Mouse (Mus musculus): ENCODE results near the gene Fyco1. TPM values are rescaled to one million over a fixed set of nuclear protein-coding genes. Genes with fewer than 3 reads are reported as not detected.
"Not testable (repeated sequence)": the region's sequence is repeated elsewhere in the genome, so short reads cannot be mapped to it uniquely, and the experiment has no call there.

Fyco1 gene
- polyA plus RNA-seq, 1 experiment from 2014 or later, result 11.2 TPM

DNA sequence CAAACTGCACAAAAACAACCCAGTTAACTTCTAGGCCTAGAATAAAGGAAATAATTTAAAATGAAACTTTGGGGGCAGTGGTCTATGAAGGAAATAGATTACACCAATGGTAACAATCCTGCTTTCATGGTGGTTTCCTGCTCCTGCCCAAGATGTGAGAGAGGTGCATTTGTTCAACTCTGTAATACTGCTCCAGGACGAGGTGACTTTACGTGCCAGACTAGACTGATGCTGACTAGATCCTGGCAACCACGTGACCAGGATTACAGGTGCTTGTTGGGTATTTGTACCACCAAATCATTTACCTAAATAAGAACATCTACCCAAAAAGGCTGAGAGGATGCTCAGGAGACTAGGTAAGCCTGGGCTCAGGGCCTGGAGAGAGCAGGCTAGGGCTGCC is 39.9 kb downstream of the Fyco1 start:
- Histone ChIP-seq H3K4me3 (replicated peaks) (no peak overlapping the region), H3K27me3 (replicated peaks) (no peaks in the 10 kb centered on the region), H3K27ac (no peak overlapping the region), H3K36me3 (peaks cover 17% of the 10 kb centered on the region; the same call in 1 of the 2 replicates), H3K4me1 (replicated peaks) (no peaks in the 10 kb centered on the region), H3K4me2 (replicated peaks) (no peak overlapping the region), H3K9ac (no peak overlapping the region), H3K9me3 (no peaks in the 10 kb centered on the region)
- ATAC-seq, result no peak
- WGBS, result 91% methylated on average over 3 of the region's 3 CpGs

DNA sequence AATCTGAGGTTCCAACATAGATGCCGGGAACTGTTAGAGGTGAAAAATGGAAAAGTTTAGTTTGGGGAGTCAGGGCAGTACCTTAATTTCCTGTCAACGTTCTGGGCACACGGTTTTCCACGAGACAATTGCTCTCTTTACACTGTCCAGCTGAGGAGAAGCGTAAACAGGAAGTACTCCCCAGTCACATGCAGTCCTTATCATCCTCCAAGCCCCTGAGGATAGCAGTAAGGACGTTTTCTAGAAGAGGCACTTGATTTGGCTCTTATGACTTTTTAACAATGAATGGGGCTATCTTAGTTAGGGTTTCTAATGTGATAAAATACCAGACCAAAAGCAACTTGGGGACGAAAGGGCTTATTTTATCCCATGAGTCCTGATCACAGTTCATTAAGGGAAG is 43.1 kb downstream of the Fyco1 start:
- H3K4me1 ChIP-seq (replicated peaks), result no peaks in the 10 kb centered on the region
- no peaks in the 10 kb centered on the region for H3K27me3 ChIP-seq (replicated peaks)
- WGBS, result 45% methylated on average over 7 of the region's 7 CpGs
- H3K4me2 ChIP-seq (replicated peaks), result no peak overlapping the region
- H3K9ac ChIP-seq, result no peak overlapping the region
- H3K27ac ChIP-seq, result no peak overlapping the region
- H3K4me3 ChIP-seq (replicated peaks), result no peak overlapping the region
- H3K9me3 ChIP-seq, result no peaks in the 10 kb centered on the region
- ATAC-seq, result no peak
- peaks cover 8% of the 10 kb centered on the region; the same call in 1 of the 2 replicates for H3K36me3 ChIP-seq

DNA sequence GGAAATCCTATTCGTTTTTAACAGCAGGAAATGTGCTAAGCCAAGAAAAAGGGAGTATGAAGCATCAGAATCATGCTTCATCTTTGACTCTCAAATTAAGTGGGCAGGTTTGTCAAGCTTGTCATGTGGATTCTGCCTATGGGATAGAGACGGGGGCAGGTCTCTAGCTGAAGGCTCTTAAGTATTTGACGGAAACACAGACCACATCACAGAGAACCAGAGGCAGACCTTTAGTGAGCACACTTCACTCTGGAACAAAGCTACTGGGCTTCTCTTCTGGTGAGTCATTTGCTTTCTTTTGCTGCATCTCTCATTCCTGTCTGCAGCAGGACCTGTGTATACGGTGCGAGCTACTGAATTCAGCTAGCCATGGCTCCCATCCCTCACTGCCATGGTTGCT is 45.4 kb downstream of the Fyco1 start, which contains the start of gene Cxcr6:
TSS of gene Cxcr6 (plus strand) at position 209 of the 400 bp plus-strand sequence.
- Histone ChIP-seq H3K9me3 (no peaks in the 10 kb centered on the region), H3K4me2 (replicated peaks) (no peak within 1 kb of the TSS), H3K27me3 (replicated peaks) (no peaks in the 10 kb centered on the region), H3K4me1 (replicated peaks) (no peaks in the 10 kb centered on the region), H3K9ac (no peak within 1 kb of the TSS), H3K27ac (no peak within 1 kb of the TSS), H3K4me3 (replicated peaks) (no peak within 1 kb of the TSS), H3K36me3 (0 out of 2 replicates have a peak, but pooled peaks cover 7% of the 10 kb centered on the region)
- no peak for ATAC-seq
- WGBS, result 87% methylated on average over 5 of the region's 5 CpGs

DNA sequence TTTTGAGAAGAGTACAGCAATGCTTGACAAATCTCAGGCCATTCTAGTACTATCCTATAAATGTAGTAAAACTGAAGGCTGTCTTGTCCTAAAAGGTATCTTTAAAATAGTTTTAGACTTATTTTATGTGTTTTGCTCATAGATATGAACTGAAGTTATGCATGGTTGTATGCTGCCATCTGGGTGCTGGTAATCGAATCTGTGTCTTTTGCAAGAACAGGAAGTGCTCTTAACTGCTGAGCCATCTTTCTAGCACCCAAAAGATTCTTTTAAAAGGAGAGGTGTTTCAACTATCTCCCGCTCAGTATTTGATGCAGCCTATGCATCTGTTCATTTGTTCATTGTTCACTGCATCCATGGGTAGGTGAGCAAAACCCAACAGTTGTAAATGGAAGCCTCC is 46.5 kb downstream of the Fyco1 start:
- ATAC-seq, result no peak
- no peaks in the 10 kb centered on the region for H3K36me3 ChIP-seq
- H3K4me1 ChIP-seq (replicated peaks), result no peaks in the 10 kb centered on the region
- no peak overlapping the region for H3K4me2 ChIP-seq (replicated peaks)
- H3K27ac ChIP-seq, result no peak overlapping the region
- no peaks in the 10 kb centered on the region for H3K27me3 ChIP-seq (replicated peaks)
- no peak overlapping the region for H3K4me3 ChIP-seq (replicated peaks)
- WGBS, result 93% methylated on average over 2 of the region's 2 CpGs
- H3K9ac ChIP-seq, result no peak overlapping the region
- no peaks in the 10 kb centered on the region for H3K9me3 ChIP-seq

DNA sequence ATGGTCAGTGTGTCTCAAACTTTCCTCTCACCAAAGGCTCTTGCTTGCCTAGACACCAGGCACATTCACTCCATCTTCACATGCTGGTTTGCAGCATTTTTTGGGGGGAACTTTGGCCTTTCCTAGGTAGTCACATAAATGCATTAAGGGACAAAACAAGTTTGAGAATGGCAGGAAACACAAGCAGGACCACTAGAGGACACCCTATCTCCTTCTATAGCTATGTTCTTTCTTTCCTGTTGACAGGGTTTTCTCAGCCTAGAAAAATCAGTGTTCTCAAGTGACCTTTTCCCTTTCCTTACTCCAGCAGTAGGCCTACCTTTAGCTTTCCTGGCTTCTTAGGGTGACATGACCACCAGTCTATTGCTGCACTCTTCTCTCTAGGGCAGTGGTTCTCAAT is 48.8 kb downstream of the Fyco1 start:
- H3K4me3 ChIP-seq (replicated peaks), result no peak overlapping the region
- H3K9me3 ChIP-seq, result no peaks in the 10 kb centered on the region
- no peak overlapping the region for H3K9ac ChIP-seq
- no peak overlapping the region for H3K27ac ChIP-seq
- no peaks in the 10 kb centered on the region for H3K4me1 ChIP-seq (replicated peaks)
- H3K4me2 ChIP-seq (replicated peaks), result no peak overlapping the region
- no peak for ATAC-seq
- H3K27me3 ChIP-seq (replicated peaks), result no peaks in the 10 kb centered on the region
- H3K36me3 ChIP-seq, result no peaks in the 10 kb centered on the region

DNA sequence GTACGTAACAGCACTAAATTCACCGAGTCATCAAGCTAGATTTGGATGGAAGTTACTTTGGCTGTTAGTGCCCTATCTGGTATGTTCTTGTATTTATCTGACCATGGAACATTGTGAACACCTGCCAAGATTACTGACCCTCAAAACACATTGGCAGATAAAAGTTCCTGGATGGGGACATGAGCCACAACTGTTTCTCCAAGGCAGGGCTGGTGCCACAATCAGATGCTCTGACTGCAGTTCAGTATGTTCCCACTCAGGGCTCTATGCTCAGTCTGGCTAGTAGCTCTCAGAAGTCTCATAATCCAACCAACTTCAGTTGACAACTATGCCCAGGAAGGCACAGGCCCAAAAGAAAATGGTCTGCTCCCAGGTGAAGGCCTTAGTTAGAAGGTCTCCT is 49.3 kb downstream of the Fyco1 start:
- Histone ChIP-seq H3K27me3 (replicated peaks) (no peaks in the 10 kb centered on the region), H3K36me3 (0 out of 2 replicates have a peak, but pooled peaks cover under 1% of the 10 kb centered on the region), H3K4me1 (replicated peaks) (no peaks in the 10 kb centered on the region), H3K4me3 (replicated peaks) (no peak overlapping the region), H3K4me2 (replicated peaks) (no peak overlapping the region), H3K9ac (no peak overlapping the region), H3K27ac (no peak overlapping the region), H3K9me3 (no peaks in the 10 kb centered on the region)
- no peak for ATAC-seq
- 96% methylated on average over 2 of the region's 2 CpGs for WGBS

DNA sequence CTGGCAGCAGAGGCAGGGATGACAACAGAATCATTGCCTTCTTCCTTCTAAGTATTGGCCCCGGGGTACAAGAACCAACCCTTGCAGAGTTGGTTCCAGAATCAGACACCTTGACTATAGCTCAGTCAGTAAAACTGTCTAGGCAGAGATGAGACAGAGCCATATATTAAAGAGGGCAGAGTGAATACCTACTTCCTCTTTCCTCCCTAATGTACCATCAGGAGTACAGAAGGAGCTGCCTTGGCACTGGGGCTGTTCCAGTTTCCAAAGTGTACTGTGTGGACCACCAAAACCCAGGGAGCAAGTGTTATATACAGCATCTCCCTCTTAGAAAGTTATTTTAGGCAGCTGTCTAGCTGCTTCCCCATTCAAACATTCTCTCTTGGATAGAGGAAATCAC is 50.2 kb downstream of the Fyco1 start:
- WGBS, result 91% methylated on average over 1 of the region's 1 CpGs
- no peak overlapping the region for H3K27ac ChIP-seq
- H3K36me3 ChIP-seq, result 0 out of 2 replicates have a peak, but pooled peaks cover 5% of the 10 kb centered on the region
- no peaks in the 10 kb centered on the region for H3K27me3 ChIP-seq (replicated peaks)
- no peak overlapping the region for H3K4me3 ChIP-seq (replicated peaks)
- H3K4me2 ChIP-seq (replicated peaks), result no peak overlapping the region
- no peaks in the 10 kb centered on the region for H3K9me3 ChIP-seq
- H3K4me1 ChIP-seq (replicated peaks), result no peaks in the 10 kb centered on the region
- no peak overlapping the region for H3K9ac ChIP-seq
- no peak for ATAC-seq

DNA sequence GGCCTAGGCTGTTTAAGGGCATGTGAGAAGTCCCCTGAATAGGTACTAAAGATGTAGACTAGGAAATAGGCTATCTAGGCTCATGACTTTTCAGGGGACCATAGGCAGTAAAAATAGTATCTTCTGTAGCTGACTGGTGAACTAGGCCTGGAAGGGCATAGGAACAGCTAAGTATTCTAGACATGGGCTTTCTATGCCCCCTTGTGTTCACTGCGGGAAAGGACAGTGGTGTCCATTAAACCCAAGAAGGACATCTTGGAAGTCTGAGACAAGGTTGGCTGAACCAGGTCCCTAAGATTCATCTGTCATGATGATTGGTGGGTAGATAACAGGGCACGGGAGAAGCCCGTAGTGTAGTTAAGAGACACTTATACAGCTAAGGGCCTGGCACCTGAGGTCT is 55.5 kb downstream of the Fyco1 start:
- Histone ChIP-seq H3K4me2 (replicated peaks) (no peak overlapping the region), H3K4me1 (replicated peaks) (no peaks in the 10 kb centered on the region), H3K36me3 (peaks cover 12% of the 10 kb centered on the region; the same call in 1 of the 2 replicates), H3K9me3 (no peaks in the 10 kb centered on the region), H3K27me3 (replicated peaks) (no peaks in the 10 kb centered on the region), H3K4me3 (replicated peaks) (no peak overlapping the region), H3K9ac (no peak overlapping the region), H3K27ac (no peak overlapping the region)
- ATAC-seq, result no peak; the same call in 1 of the 2 replicates
- WGBS, result 47% methylated on average over 3 of the region's 3 CpGs

DNA sequence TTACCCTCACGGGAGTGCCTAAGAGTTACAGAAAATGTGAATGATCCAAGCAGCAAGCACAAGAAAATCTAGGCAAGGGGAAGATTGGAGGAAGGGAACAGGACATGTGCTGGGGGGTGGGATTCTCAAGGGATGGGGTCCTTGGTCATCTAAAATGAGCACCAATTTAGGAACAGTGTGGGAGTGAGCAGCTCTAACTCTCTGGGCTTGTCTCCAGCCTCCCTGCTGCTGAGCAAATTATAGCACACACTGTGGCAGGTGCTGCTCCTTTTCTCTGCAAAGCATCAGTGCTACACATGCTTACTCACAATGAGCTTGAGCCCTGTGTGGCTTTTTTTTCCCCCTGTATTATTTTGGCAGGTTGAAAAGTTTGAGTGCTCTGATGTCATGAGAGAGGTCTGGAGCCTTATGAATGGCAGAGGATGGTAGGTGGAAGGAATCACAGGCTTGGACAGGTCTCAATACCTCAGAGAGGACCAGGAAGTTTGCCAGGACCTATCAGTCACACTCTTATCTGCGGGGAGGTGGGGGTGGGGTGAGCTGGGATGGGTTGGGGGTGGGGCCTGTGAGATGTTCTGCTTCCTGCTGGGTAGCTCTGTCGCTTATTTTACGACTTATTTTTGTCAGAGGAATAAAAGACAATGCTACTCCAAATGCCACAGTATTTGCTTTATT is 62.7 kb downstream of the Fyco1 start:
- Histone ChIP-seq H3K4me2 (replicated peaks) (no peak overlapping the region), H3K4me3 (replicated peaks) (no peak overlapping the region), H3K27ac (no peak overlapping the region), H3K27me3 (replicated peaks) (no peaks in the 10 kb centered on the region), H3K9me3 (no peaks in the 10 kb centered on the region), H3K36me3 (peaks cover 6% of the 10 kb centered on the region), H3K4me1 (replicated peaks) (no peaks in the 10 kb centered on the region), H3K9ac (no peak overlapping the region)
- ATAC-seq, result peak; percentile 53
- 63% methylated on average over 4 of the region's 4 CpGs for WGBS

DNA sequence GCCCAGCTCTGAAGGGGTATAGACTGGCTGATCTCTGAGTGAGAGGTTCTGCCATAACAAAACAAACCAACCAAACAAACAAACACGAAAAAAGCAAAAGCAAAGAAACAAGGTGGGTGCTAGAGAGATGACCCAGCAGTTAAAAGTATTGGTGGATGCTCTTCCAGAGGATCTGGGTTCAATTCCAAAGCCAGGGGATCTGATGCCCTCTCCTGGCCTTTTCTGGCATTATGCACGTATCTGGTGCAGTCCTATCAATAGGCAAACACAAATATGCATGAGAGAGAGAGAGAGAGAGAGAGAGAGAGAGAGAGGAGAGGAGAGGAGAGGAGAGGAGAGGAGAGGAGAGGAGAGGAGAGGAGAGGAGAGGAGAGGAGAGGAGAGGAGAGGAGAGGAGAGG is 78.4 kb downstream of the Fyco1 start:
- not testable (repeated sequence) for H3K9ac ChIP-seq; H3K4me1 ChIP-seq (replicated peaks); H3K4me3 ChIP-seq (replicated peaks); H3K4me2 ChIP-seq (replicated peaks); H3K27ac ChIP-seq; ATAC-seq; H3K36me3 ChIP-seq; H3K9me3 ChIP-seq; H3K27me3 ChIP-seq (replicated peaks)
- 51% methylated on average over 2 of the region's 2 CpGs for WGBS

DNA sequence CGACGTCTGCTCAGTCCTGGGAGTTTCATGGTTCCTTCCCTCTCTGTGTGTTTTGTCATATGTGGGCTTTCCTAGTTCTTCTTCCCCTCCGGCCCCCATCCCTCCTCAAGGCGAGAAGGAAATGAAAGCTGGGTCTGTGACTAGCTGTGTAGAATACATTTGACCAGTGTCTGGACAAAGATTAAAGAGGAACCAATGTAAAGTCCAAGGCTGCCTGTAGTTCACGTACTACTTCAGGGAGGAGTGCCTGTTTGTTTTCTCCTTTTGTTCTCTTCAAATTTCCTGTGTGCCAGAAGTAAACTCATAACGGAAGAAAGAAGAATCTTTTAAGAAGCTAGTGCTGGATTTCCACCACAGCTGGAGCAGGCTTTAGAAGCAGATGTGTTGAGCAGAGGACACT is 82.2 kb downstream of the Fyco1 start:
- Histone ChIP-seq H3K27me3 (replicated peaks) (no peaks in the 10 kb centered on the region), H3K4me1 (replicated peaks) (no peaks in the 10 kb centered on the region), H3K27ac (no peak overlapping the region), H3K4me2 (replicated peaks) (no peak overlapping the region), H3K4me3 (replicated peaks) (no peak overlapping the region), H3K36me3 (no peaks in the 10 kb centered on the region), H3K9me3 (no peaks in the 10 kb centered on the region), H3K9ac (no peak overlapping the region)
- no peak for ATAC-seq
- WGBS, result 44% methylated on average over 6 of the region's 6 CpGs

DNA sequence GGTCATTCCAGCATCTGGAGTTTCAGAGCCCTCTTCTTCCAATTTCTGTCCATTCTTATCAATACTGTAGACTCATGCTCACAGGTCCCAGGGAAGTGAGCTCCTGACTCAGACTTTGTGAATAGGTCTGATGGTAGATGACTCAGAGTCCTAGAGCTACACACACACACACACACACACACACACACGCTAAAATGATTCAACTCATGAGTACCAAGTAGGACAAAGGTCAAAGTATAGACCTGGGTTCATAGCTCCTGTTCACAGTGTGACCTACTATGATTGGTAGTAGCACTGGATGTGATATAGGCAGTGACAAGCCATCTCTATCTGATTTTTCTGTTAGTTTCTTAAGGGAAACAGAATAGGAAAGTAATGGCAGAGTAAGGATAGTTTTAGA is 83.3 kb downstream of the Fyco1 start:
- Histone ChIP-seq H3K27ac (no peak overlapping the region), H3K4me2 (replicated peaks) (no peak overlapping the region), H3K27me3 (replicated peaks) (no peaks in the 10 kb centered on the region), H3K4me1 (replicated peaks) (no peaks in the 10 kb centered on the region), H3K9ac (no peak overlapping the region), H3K36me3 (no peaks in the 10 kb centered on the region), H3K4me3 (replicated peaks) (no peak overlapping the region), H3K9me3 (no peaks in the 10 kb centered on the region)
- WGBS, result 81% methylated on average over 1 of the region's 1 CpGs
- ATAC-seq, result peak; percentile 49

DNA sequence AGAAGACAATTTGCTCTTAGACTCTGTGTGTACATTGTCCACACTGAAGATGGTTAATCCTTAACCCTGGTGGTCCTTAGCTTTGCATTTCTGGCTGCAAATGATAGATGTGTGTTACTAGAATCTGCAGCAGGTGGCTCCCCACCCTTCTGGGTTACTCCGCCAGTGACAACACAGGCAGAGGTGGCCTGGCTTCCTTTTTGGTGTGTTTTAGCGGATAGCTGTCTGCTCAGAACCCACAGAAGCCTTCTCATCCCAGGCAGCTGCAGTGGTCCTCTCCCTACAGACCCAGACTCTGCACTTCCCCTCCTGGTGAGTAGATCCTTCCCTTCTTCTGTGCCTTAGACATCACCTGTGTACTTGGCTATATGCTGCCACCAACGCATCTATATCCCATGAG is 84.7 kb downstream of the Fyco1 start:
- no peak overlapping the region for H3K9ac ChIP-seq
- ATAC-seq, result no peak
- H3K27me3 ChIP-seq (replicated peaks), result no peaks in the 10 kb centered on the region
- no peaks in the 10 kb centered on the region for H3K36me3 ChIP-seq
- H3K4me3 ChIP-seq (replicated peaks), result no peak overlapping the region
- no peak overlapping the region for H3K4me2 ChIP-seq (replicated peaks)
- no peaks in the 10 kb centered on the region for H3K9me3 ChIP-seq
- H3K27ac ChIP-seq, result no peak overlapping the region
- H3K4me1 ChIP-seq (replicated peaks), result no peaks in the 10 kb centered on the region
- 73% methylated on average over 3 of the region's 3 CpGs for WGBS

Data from intestine, embryonic 15.5 days (tissue).